Comparison of ENCODE assay signal across 30 mouse cellular contexts in the genomic region with DNA sequence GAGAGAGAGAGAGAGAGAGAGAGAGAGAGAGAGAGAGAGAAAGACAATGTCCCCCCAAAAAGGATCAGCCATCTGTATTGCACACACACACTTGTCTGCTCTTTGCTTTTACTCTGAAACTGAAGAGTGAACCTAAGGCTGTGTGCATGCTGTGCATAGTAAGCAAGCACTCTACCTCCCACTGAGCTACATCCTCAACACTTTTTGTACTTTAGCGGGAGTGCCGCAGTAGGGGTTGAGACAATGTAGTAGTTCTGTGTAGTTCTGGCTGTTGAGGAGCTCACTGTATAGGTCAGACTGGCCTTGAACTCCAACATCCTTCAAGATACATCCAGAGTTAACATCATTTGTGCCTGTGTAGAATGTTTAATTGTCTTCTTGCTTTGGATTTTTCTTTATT.
"Had no signal": no experiment of that assay in that cellular context is flagged by ENCODE, and none has a peak within 500 bp of the region (broad histone marks: within the 10 kb centered on the region; RNA-seq: fewer than 3 reads in every experiment).

No protein-coding gene starts in this region.

- DNase-seq: heart, postnatal 10 days; heart, postnatal 14 days; heart, postnatal 36 days; heart, postnatal 4 days; kidney, adult 11 months; kidney, adult 18-20 months; kidney, adult 2 months; kidney, adult 8-10 months; kidney, adult 9 months; kidney, postnatal 10 days; kidney, postnatal 14 days; kidney, postnatal 25 days; kidney, postnatal 36 days; kidney, postnatal 4 days; layer of hippocampus, adult 9-11 months; layer of hippocampus, postnatal 36 days had no signal

- H3K9me3 ChIP-seq: heart, embryonic 10.5 days; heart, embryonic 12.5 days; heart, embryonic 13.5 days; heart, embryonic 15.5 days; hindbrain, embryonic 10.5 days; hindbrain, embryonic 12.5 days; hindbrain, embryonic 13.5 days; hindbrain, embryonic 15.5 days; intestine, embryonic 15.5 days; kidney, embryonic 15.5 days had no signal

- H3K4me1 ChIP-seq: hindbrain, embryonic 10.5 days; hindbrain, embryonic 12.5 days; hindbrain, embryonic 13.5 days; hindbrain, embryonic 15.5 days had no signal

- H3K4me3 ChIP-seq: heart, embryonic 10.5 days; heart, embryonic 12.5 days; heart, embryonic 13.5 days; heart, embryonic 15.5 days; hindbrain, embryonic 10.5 days; hindbrain, embryonic 12.5 days; hindbrain, embryonic 13.5 days; hindbrain, embryonic 15.5 days; intestine, embryonic 15.5 days; kidney, embryonic 15.5 days; layer of hippocampus, adult 2 months had no signal

- H3K36me3 ChIP-seq: heart, embryonic 10.5 days; heart, embryonic 12.5 days; heart, embryonic 13.5 days; heart, embryonic 15.5 days; hindbrain, embryonic 10.5 days; hindbrain, embryonic 12.5 days; hindbrain, embryonic 13.5 days; hindbrain, embryonic 15.5 days; intestine, embryonic 15.5 days; kidney, embryonic 15.5 days had no signal

- H3K9ac ChIP-seq: heart, embryonic 12.5 days; heart, embryonic 13.5 days; heart, embryonic 15.5 days; hindbrain, embryonic 12.5 days; hindbrain, embryonic 13.5 days; hindbrain, embryonic 14.5 days; hindbrain, embryonic 15.5 days; intestine, embryonic 15.5 days; kidney, embryonic 15.5 days had no signal

- H3K27ac ChIP-seq: heart, embryonic 10.5 days; heart, embryonic 13.5 days; heart, embryonic 15.5 days; hindbrain, embryonic 10.5 days; hindbrain, embryonic 12.5 days; hindbrain, embryonic 13.5 days; hindbrain, embryonic 14.5 days; hindbrain, embryonic 15.5 days; hindbrain, postnatal 0 days; intestine, embryonic 15.5 days; kidney, embryonic 15.5 days; kidney, postnatal 0 days; layer of hippocampus, adult 2 months had no signal
